Mouse (Mus musculus) heart, adult 9 months (tissue): Measurements from ENCODE around the gene Grb14.

ENCODE experiments used
- DNase-seq, 2 experiments: peaks; one replicate each; pipeline ENCODE4 v3.0.0; 2022; ENCODE audit warnings: low spot score in 2 of 2

The Grb14 gene

GRCm38 (mm10) chr2:65024887-65025286 is at the start of gene Grb14:
Gene Grb14 (minus strand): TSS chr2:65024987.
- no peak for DNase-seq

GRCm38 (mm10) chr2:65072205-65072604 is 47.4 kb upstream of the Grb14 start:
- DNase-seq: no peak

GRCm38 (mm10) chr2:65053764-65054163 is 29.0 kb upstream of the Grb14 start:
- no peak for DNase-seq

- DNase-seq: no peak
Measured at GRCm38 (mm10) chr2:65052191-65053012, 27.6 kb upstream of the Grb14 start.

- DNase-seq: no peak
Measured at GRCm38 (mm10) chr2:65050776-65051175, 26.0 kb upstream of the Grb14 start.

GRCm38 (mm10) chr2:65048234-65049017 is 23.6 kb upstream of the Grb14 start:
- DNase-seq: no peak

- peak; percentile 8 to 13 for DNase-seq
Measured at GRCm38 (mm10) chr2:65038164-65038563, 13.4 kb upstream of the Grb14 start.

GRCm38 (mm10) chr2:65037546-65037945 is 12.8 kb upstream of the Grb14 start:
- DNase-seq: no peak

- peak; percentile 68 to 77 for DNase-seq
Measured at GRCm38 (mm10) chr2:65022363-65023240, 2.2 kb downstream of the Grb14 start.

- no peak for DNase-seq
Measured at GRCm38 (mm10) chr2:65021691-65022362, 3.0 kb downstream of the Grb14 start.

- no peak for DNase-seq
Measured at GRCm38 (mm10) chr2:65017375-65017774, 7.4 kb downstream of the Grb14 start.

- no peak for DNase-seq
Measured at GRCm38 (mm10) chr2:65014552-65014951, 10.2 kb downstream of the Grb14 start.

- no peak for DNase-seq
Measured at GRCm38 (mm10) chr2:65010105-65010504, 14.7 kb downstream of the Grb14 start.

- DNase-seq: no peak
Measured at GRCm38 (mm10) chr2:65007396-65007795, 17.4 kb downstream of the Grb14 start.

- DNase-seq: no peak
Measured at GRCm38 (mm10) chr2:65005044-65005443, 19.7 kb downstream of the Grb14 start.

GRCm38 (mm10) chr2:65003433-65003832 is 21.4 kb downstream of the Grb14 start:
- peak in 1 of 2 experiments; percentile 17 for DNase-seq

- no peak for DNase-seq
Measured at GRCm38 (mm10) chr2:65002631-65003030, 22.2 kb downstream of the Grb14 start.

- no peak for DNase-seq
Measured at GRCm38 (mm10) chr2:64995048-64995447, 29.7 kb downstream of the Grb14 start.

- DNase-seq: no peak
Measured at GRCm38 (mm10) chr2:64989426-64990187, 35.2 kb downstream of the Grb14 start.

GRCm38 (mm10) chr2:64987782-64988181 is 37.0 kb downstream of the Grb14 start:
- DNase-seq: peak in 1 of 2 experiments; percentile 39
